Mouse (Mus musculus): Measurements from ENCODE around the gene Commd4. TPM values are rescaled to one million over a fixed set of nuclear protein-coding genes. Genes with fewer than 3 reads are reported as not detected.
"Not testable (repeated sequence)": the region's sequence is repeated elsewhere in the genome, so short reads cannot be mapped to it uniquely, and the experiment has no call there.

The Commd4 gene
- polyA plus RNA-seq (2015; fragmentation: Nextera tagmentation; extraction: Ambion mirVana) = 69.1 and 75.8 TPM in 2 replicates

DNA sequence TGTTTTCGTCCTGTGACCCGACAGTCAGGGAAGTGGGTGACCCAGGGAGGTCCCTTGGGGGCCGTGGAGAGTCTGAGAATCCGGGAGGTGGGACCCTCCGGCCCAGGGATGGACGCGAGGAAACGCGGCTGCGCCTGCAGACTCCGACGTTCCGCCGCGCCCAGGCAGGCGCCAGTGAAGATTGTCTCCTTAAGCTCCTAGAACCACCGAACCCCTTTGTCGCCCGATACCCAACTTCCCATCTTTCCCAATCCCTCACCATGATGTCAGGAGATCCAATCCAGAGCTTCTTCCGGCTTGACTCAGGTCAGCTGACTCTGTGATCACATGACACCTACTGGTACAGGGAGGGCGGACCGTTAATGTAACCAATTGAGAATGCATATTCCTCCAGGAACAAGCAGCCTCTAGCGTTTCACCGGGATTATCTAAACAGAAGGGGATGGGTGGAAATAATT lies at the start of gene Commd4:
Gene Commd4 (minus strand): TSS at position 319 of the 458 bp plus-strand sequence.
- peak within 1 kb of the TSS; percentile 93 for H3K4me3 ChIP-seq
- H3K27me3 ChIP-seq (replicated peaks) = 0 out of 2 replicates have a peak, but pooled peaks cover 8% of the 10 kb centered on the region
- 1% methylated on average over 24 of the region's 24 CpGs for WGBS
- H3K36me3 ChIP-seq = peaks cover 22% of the 10 kb centered on the region
- ATAC-seq (ENCODE audit: extremely low read depth, insufficient number of reproducible peaks, low FRiP score, low TSS enrichment) = peak; percentile 66
- H3K9me3 ChIP-seq = no peaks in the 10 kb centered on the region
- peak within 1 kb of the TSS; percentile 98 for H3K4me2 ChIP-seq
- peak within 1 kb of the TSS; percentile 89 for H3K9ac ChIP-seq
- peaks cover 12% of the 10 kb centered on the region for H3K4me1 ChIP-seq
- peak within 1 kb of the TSS; percentile 50; the same call in 1 of the 2 replicates for H3K27ac ChIP-seq (replicated peaks)

DNA sequence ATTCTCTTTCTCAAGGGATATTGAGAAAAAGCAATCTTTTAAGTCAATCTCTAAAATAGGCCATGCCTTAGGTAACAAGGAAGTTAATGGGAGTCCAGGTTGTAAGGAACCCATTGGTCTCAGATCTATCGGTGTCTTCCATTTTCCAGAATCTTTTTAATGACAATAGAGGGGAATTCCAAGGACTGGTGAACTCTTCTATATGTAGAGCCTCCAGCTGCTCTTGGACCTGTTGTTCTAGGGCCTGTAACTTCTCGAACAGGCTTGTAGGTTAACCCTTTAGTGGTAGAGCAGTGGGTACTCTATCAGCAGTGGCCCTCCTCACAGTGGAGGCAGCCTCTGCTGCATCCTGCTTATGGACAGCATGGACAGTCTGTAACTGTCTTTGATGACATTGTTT lies 48.8 kb upstream of the Commd4 start:
- Histone ChIP-seq H3K9me3 (0 out of 2 replicates have a peak, but pooled peaks cover 7% of the 10 kb centered on the region), H3K4me2 (no peak overlapping the region), H3K9ac (no peak overlapping the region), H3K27me3 (replicated peaks) (no peaks in the 10 kb centered on the region), H3K27ac (replicated peaks) (no peak overlapping the region), H3K36me3 (no peaks in the 10 kb centered on the region), H3K4me3 (no peak overlapping the region), H3K4me1 (no peaks in the 10 kb centered on the region)
- WGBS = 60% methylated on average over 2 of the region's 2 CpGs
- no peak for ATAC-seq (ENCODE audit: extremely low read depth, insufficient number of reproducible peaks, low FRiP score, low TSS enrichment)

DNA sequence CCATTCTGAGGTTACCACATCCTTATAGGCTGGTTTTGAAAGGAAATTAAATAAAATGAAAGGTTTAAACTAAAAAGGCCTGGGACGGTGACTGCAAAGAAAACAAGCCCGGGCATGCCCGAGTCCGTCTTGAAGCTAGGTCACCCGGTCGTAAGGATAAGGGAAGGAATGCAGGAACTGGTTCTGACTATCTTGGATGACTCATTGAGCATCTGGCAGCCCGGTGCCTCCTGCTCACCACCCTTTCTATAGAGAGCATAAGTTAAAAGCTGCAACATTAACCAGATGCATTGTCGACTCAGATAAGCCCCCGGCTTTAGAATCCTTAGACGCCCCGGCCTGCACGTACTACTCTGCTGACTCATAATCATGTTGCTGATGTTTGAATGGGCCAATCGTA lies 45.4 kb upstream of the Commd4 start:
- not testable (repeated sequence) for H3K9me3 ChIP-seq; H3K27ac ChIP-seq (replicated peaks); H3K4me1 ChIP-seq; H3K27me3 ChIP-seq (replicated peaks); ATAC-seq (ENCODE audit: extremely low read depth, insufficient number of reproducible peaks, low FRiP score, low TSS enrichment); H3K36me3 ChIP-seq; H3K9ac ChIP-seq; H3K4me3 ChIP-seq; H3K4me2 ChIP-seq
- WGBS = 23% methylated on average over 13 of the region's 13 CpGs

DNA sequence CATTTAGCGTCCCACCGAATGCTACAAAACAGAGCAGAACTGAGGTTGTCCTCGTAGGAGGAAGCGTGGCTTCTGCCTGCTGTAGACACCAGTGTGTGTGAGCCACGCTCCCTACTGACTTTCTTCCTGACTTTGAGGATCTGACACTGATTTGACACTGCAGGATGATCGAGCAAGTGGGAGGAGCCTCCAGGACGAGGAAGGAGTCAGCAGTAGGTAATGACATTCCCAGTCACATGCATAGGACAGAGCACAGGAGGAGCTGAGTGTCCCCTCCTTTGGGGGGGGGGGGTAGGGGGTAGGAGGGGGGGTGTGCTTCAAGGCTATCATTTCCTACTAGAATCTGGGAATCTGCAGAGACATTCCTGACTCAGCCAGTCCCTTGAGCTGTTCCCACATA lies 44.9 kb upstream of the Commd4 start:
- 78% methylated on average over 7 of the region's 7 CpGs for WGBS
- Histone ChIP-seq H3K36me3 (no peaks in the 10 kb centered on the region), H3K9me3 (0 out of 2 replicates have a peak, but pooled peaks cover 7% of the 10 kb centered on the region), H3K4me1 (no peaks in the 10 kb centered on the region), H3K27ac (replicated peaks) (0 out of 2 replicates have a peak overlapping the region, but pooled peaks have one; percentile 20), H3K4me3 (no peak overlapping the region), H3K9ac (no peak overlapping the region), H3K4me2 (no peak overlapping the region), H3K27me3 (replicated peaks) (no peaks in the 10 kb centered on the region)
- ATAC-seq (ENCODE audit: extremely low read depth, insufficient number of reproducible peaks, low FRiP score, low TSS enrichment) = no peak

DNA sequence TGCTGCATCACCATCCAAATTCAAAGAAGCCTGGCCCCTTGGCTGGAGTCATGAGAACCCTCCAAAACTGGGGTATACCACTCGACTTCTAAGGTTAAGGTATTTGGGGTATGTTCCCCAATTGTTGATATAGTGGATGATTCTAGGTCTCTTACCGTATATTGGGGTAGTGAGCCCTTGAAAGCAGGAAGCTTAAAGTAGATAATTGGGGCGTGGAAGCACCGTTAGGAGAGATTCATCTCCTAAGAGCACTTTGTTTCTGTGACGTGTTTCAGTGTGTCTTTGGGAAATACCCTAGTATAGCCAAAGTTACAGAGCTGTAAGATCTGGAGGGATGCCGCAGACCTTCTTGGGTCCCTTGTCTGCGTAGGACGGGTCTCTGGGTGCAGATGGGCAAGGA lies 39.3 kb upstream of the Commd4 start:
- Histone ChIP-seq H3K4me2 (no peak overlapping the region), H3K4me1 (no peaks in the 10 kb centered on the region), H3K4me3 (no peak overlapping the region), H3K36me3 (no peaks in the 10 kb centered on the region), H3K27me3 (replicated peaks) (no peaks in the 10 kb centered on the region), H3K9me3 (no peaks in the 10 kb centered on the region), H3K27ac (replicated peaks) (no peak overlapping the region), H3K9ac (no peak overlapping the region)
- 63% methylated on average over 8 of the region's 8 CpGs for WGBS
- no peak for ATAC-seq (ENCODE audit: extremely low read depth, insufficient number of reproducible peaks, low FRiP score, low TSS enrichment)

DNA sequence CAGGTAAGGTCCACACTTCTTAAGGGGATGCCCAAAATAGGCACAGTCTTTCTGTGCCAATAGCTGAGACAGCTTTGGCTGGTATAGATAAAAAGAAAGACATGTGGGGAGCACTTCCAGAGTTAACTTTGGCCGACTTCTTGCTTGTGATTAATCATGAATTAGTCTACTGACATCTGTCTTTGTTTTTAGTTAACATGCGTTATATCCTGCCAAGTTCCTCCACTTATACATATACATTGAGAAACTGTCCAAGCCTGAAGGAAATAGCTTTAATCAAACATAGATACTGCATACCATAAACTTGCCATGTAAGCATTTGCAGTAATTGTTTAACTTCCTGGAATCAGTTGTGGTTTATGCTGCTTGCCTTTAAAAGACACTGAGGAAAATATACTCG lies 38.6 kb upstream of the Commd4 start:
- WGBS = 55% methylated on average over 3 of the region's 3 CpGs
- no peak overlapping the region for H3K27ac ChIP-seq (replicated peaks)
- H3K27me3 ChIP-seq (replicated peaks) = no peaks in the 10 kb centered on the region
- H3K4me1 ChIP-seq = no peaks in the 10 kb centered on the region
- H3K36me3 ChIP-seq = no peaks in the 10 kb centered on the region
- no peaks in the 10 kb centered on the region for H3K9me3 ChIP-seq
- no peak overlapping the region for H3K4me3 ChIP-seq
- no peak overlapping the region for H3K4me2 ChIP-seq
- ATAC-seq (ENCODE audit: extremely low read depth, insufficient number of reproducible peaks, low FRiP score, low TSS enrichment) = no peak
- H3K9ac ChIP-seq = no peak overlapping the region

DNA sequence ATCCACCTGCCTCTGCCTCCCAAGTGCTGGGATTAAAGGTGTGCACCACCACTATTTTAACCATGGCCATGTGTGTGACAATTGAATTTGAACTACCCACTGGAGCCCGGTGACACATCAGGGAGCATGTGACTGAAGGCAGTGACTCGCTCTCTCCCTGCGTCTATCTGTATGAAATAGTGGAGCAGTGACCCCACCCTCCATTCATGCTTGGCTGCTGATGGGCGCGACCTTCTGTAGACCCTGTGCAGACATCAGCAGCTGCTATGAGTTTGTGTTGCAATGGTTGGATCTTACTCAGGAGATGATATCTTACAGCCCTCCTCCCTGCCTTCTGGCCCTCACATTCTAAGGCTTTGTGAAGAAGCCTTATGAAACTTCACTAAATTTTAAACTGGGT lies 10.3 kb upstream of the Commd4 start:
- Histone ChIP-seq H3K27me3 (replicated peaks) (no peaks in the 10 kb centered on the region), H3K36me3 (no peaks in the 10 kb centered on the region), H3K4me2 (no peak overlapping the region), H3K4me1 (no peaks in the 10 kb centered on the region), H3K9ac (no peak overlapping the region), H3K4me3 (no peak overlapping the region), H3K27ac (replicated peaks) (no peak overlapping the region), H3K9me3 (no peaks in the 10 kb centered on the region)
- WGBS = 70% methylated on average over 5 of the region's 5 CpGs
- ATAC-seq (ENCODE audit: extremely low read depth, insufficient number of reproducible peaks, low FRiP score, low TSS enrichment) = no peak

DNA sequence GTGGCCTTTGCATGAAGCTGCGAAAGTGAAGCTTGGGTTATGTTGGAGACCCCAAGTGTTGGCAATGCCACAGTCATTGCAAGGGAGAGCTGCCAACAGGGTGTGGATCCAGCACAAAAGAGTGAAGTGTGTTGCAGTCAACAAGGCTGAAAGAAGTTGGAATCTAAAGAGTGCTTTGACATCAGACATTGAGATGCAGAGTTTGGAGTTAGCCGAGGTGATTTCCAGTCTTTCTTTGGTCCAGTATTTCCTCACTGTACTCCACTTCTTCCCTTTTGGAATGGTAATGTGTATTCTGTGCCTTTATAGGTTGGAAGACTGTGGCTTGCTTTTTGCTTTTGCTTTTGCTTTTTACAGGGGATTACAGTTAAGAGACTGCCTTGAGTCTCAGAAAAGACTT lies 8.0 kb upstream of the Commd4 start:
- Histone ChIP-seq H3K9ac (no peak overlapping the region), H3K36me3 (no peaks in the 10 kb centered on the region), H3K27ac (replicated peaks) (no peak overlapping the region), H3K9me3 (no peaks in the 10 kb centered on the region), H3K27me3 (replicated peaks) (0 out of 2 replicates have a peak, but pooled peaks cover 3% of the 10 kb centered on the region), H3K4me3 (no peak overlapping the region), H3K4me1 (no peaks in the 10 kb centered on the region), H3K4me2 (no peak overlapping the region)
- ATAC-seq (ENCODE audit: extremely low read depth, insufficient number of reproducible peaks, low FRiP score, low TSS enrichment) = no peak
- WGBS = 85% methylated on average over 2 of the region's 2 CpGs

DNA sequence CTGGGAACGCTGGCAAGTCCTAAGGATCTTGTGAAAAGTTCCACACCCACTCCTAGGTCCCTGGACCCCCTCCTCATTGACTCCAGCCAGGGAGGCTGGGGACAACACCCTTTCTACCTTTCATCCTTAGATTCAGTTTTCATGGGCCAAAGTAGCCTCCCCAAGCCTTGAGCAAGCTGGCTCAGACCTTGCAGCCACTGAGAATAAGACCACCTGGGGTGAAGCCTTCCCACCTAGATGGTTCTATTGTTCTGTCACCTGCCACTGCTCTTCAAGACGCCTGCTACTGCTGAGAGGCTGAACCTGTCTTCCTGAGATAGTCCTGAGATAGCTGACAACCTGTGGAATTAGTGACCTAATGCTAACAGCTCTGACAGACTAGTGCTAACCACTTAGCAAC lies 5.0 kb upstream of the Commd4 start:
- Histone ChIP-seq H3K4me3 (no peak overlapping the region), H3K9ac (no peak overlapping the region), H3K4me2 (no peak overlapping the region), H3K36me3 (no peaks in the 10 kb centered on the region), H3K27ac (replicated peaks) (no peak overlapping the region), H3K9me3 (no peaks in the 10 kb centered on the region), H3K27me3 (replicated peaks) (0 out of 2 replicates have a peak, but pooled peaks cover 8% of the 10 kb centered on the region), H3K4me1 (peaks cover 4% of the 10 kb centered on the region; the same call in 1 of the 2 replicates)
- ATAC-seq (ENCODE audit: extremely low read depth, insufficient number of reproducible peaks, low FRiP score, low TSS enrichment) = no peak
- 51% methylated on average over 2 of the region's 2 CpGs for WGBS

DNA sequence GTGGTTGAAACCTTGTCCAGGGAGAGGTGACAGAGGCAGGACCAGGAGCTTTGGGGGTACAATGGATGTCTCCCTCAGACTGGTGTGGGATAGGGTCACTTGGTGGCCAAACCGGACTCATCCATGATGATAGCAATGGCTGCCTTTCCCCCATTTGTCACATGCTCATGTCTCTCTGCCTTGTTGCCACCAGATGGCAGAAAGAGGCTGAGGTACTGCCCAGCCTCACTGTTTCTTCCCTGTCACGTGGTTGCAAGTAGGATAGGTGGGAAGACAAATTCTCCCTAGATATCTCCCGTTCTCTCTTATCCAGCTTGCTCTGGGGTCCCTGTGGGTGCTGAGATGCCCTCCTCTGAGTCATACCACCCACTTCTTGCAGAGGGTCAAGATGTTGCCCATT lies 4.4 kb upstream of the Commd4 start:
- Histone ChIP-seq H3K4me3 (no peak overlapping the region), H3K27me3 (replicated peaks) (0 out of 2 replicates have a peak, but pooled peaks cover 8% of the 10 kb centered on the region), H3K9me3 (no peaks in the 10 kb centered on the region), H3K36me3 (no peaks in the 10 kb centered on the region), H3K27ac (replicated peaks) (no peak overlapping the region), H3K4me1 (peaks cover 6% of the 10 kb centered on the region), H3K4me2 (no peak overlapping the region), H3K9ac (no peak overlapping the region)
- 12% methylated on average over 3 of the region's 3 CpGs for WGBS
- ATAC-seq (ENCODE audit: extremely low read depth, insufficient number of reproducible peaks, low FRiP score, low TSS enrichment) = no peak

DNA sequence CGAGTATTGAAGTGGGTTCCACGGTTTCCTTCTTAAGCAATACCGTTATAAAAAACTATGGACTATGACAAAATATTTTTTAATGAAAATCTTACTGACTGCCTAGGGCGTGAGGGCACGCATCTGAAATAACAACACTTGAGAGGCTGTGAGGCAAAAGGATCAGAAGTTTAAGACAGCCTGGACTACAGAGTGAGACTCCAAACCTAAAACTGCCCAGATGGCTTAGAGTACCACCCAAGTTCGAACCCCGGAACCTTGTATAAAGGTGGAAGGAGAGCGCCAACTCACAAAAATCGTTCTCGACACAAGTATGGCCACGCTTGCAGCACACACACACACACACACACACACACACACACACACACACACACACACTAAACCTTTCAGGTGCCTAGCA lies 375 bp upstream of the Commd4 start:
- H3K4me2 ChIP-seq = peak overlapping the region; percentile 98
- no peak for ATAC-seq (ENCODE audit: extremely low read depth, insufficient number of reproducible peaks, low FRiP score, low TSS enrichment)
- peak overlapping the region; percentile 93 for H3K4me3 ChIP-seq
- peaks cover 22% of the 10 kb centered on the region for H3K36me3 ChIP-seq
- H3K9ac ChIP-seq = peak overlapping the region; percentile 70
- H3K27me3 ChIP-seq (replicated peaks) = 0 out of 2 replicates have a peak, but pooled peaks cover 8% of the 10 kb centered on the region
- H3K9me3 ChIP-seq = no peaks in the 10 kb centered on the region
- H3K27ac ChIP-seq (replicated peaks) = 0 out of 2 replicates have a peak overlapping the region, but pooled peaks have one; percentile 50
- peaks cover 12% of the 10 kb centered on the region for H3K4me1 ChIP-seq
- 35% methylated on average over 11 of the region's 11 CpGs for WGBS

DNA sequence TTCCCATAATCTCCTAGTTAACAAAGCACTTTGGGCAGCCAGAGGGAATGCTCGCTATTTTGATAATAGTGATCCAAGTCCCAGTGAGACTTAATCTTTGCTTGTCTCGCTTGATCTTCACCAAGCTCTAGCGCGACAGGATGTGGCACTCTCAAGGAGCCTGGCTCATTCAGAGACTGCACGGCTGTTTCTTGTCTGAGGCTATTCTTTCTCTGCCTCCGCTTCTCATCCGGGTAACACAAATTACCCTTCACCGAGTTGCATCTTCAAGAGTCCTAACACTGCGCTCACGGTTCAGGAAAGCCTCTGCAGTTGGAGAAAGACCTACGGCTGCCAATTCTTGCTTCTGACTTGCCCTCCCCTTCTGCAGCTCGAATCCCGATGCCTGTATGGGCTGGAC lies 632 bp downstream of the Commd4 start:
- peak overlapping the region; percentile 93 for H3K4me3 ChIP-seq
- H3K27ac ChIP-seq (replicated peaks) = no peak overlapping the region
- peaks cover 12% of the 10 kb centered on the region for H3K4me1 ChIP-seq
- WGBS = 26% methylated on average over 13 of the region's 13 CpGs
- H3K4me2 ChIP-seq = peak overlapping the region; percentile 98
- H3K9ac ChIP-seq = peak overlapping the region; percentile 89
- ATAC-seq (ENCODE audit: extremely low read depth, insufficient number of reproducible peaks, low FRiP score, low TSS enrichment) = no peak
- H3K36me3 ChIP-seq = peaks cover 22% of the 10 kb centered on the region
- H3K9me3 ChIP-seq = no peaks in the 10 kb centered on the region
- H3K27me3 ChIP-seq (replicated peaks) = 0 out of 2 replicates have a peak, but pooled peaks cover 8% of the 10 kb centered on the region

All from heart, embryonic 13.5 days (tissue).